In the genomic region with DNA sequence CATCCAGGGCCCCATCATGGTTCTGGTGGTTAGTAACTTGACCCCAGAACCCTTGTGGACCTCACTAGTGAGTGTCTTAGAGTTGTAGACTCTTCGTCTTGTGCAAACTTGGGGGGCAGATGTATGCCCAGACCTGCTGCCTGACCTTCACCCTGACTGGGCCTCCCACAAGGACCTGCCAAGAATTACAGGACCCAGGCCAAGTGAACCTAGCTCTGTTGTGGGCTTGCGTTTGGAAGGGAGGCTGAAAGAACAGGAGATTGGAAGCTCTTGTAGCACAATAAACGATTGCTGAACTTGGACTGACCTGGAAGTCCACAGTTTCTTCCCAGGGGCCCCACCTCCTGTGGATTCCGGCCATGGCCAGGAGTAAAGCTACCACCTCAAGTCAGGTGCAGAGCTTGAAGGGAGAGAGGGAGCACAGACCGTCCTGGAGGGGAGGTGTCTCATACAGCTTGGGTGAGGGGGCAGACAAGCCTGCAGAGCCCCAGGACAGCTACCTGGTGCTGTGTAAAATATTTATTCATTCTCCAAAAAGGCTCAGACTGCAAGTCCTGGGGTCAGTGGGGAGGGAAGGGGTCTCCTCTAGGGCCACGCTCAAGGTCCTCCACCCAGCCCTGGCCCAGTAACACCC, we compare ENCODE assay signal across 8 mouse cellular contexts. TPM values are rescaled to one million over a fixed set of nuclear protein-coding genes. Genes with fewer than 3 reads are reported as not detected.
A peak's percentile ranks its signal among the peaks of the same experiment; 100 is the strongest.
DNase-seq lines count a peak whose midpoint lies in the region; ATAC-seq lines count a peak whose summit lies in the region.

No protein-coding gene starts in this region.

- H3K4me1 ChIP-seq in forebrain, embryonic 12.5 days, result peaks cover 83% of the 10 kb centered on the region

- peak overlapping the region; percentile 93; the same call in 1 of the 2 replicates for H3K27ac ChIP-seq in forebrain, embryonic 12.5 days

- peak overlapping the region; percentile 84 for H3K4me2 ChIP-seq in forebrain, embryonic 12.5 days

- peak; percentile 96 for DNase-seq in heart, adult 11 months
- DNase-seq in heart, adult 8-10 months (ENCODE audit: low spot score), result no peak
- DNase-seq in kidney, adult 11 months, result peak; percentile 86
- DNase-seq in lung, postnatal 10 days, result peak; percentile 35
- no peak for DNase-seq in Muller cell, postnatal 12 days (ENCODE audit: inconsistent ontology term)
- no peak for DNase-seq in ovary, postnatal 14 days (ENCODE audit: low spot score)
- DNase-seq in urinary bladder, adult 18-20 months (ENCODE audit: low spot score in 2 of 2), result no peak

- no peak for ATAC-seq in forebrain, embryonic 12.5 days (ENCODE audit: low FRiP score)

- peak overlapping the region; percentile 71 for H3K9ac ChIP-seq in forebrain, embryonic 12.5 days

- H3K9me3 ChIP-seq in forebrain, embryonic 12.5 days, result no peaks in the 10 kb centered on the region

- H3K36me3 ChIP-seq in forebrain, embryonic 12.5 days (replicated peaks), result peaks cover 47% of the 10 kb centered on the region

- H3K27me3 ChIP-seq in forebrain, embryonic 12.5 days, result no peaks in the 10 kb centered on the region

- WGBS in forebrain, embryonic 12.5 days, result 61% methylated on average over 6 of the region's 6 CpGs

- peak overlapping the region; percentile 83 for H3K4me3 ChIP-seq in forebrain, embryonic 12.5 days (replicated peaks)

RNA-seq across cellular contexts. Expression of a gene that starts 0.9 kb away (rescaled TPM):
- total RNA-seq in heart, adult 8-10 months (2022), result 100 to 1,000 TPM; 129 to 137 (median 130) TPM
- polyA plus RNA-seq in forebrain, embryonic 12.5 days (2016; fragmentation: Nextera tagmentation; extraction: Ambion mirVana), result 284 and 288 TPM in 2 replicates

RNA-seq across cellular contexts. Expression of a gene that starts 3.0 kb away (rescaled TPM):
- 1 to 10 TPM in 3 of 4 experiments, under 1 TPM in 1; 0.97 to 5.1 (median 1.6) TPM for total RNA-seq in heart, adult 8-10 months (2022)
- 5.0 and 5.7 TPM in 2 replicates for polyA plus RNA-seq in forebrain, embryonic 12.5 days (2016; fragmentation: Nextera tagmentation; extraction: Ambion mirVana)

RNA-seq across cellular contexts. Expression of a gene that starts 5.4 kb away (rescaled TPM):
- 10 to 100 TPM; 34.2 to 39.6 (median 34.8) TPM for total RNA-seq in heart, adult 8-10 months (2022)
- polyA plus RNA-seq in forebrain, embryonic 12.5 days (2016; fragmentation: Nextera tagmentation; extraction: Ambion mirVana), result 65.7 and 69.5 TPM in 2 replicates

RNA-seq across cellular contexts. Expression of a gene that starts 7.5 kb away (rescaled TPM):
- 1 to 10 TPM; 2.2 to 4.4 (median 3.8) TPM for total RNA-seq in heart, adult 8-10 months (2022)
- 2.5 and 3.3 TPM in 2 replicates for polyA plus RNA-seq in forebrain, embryonic 12.5 days (2016; fragmentation: Nextera tagmentation; extraction: Ambion mirVana)

RNA-seq across cellular contexts. Expression of a gene that starts 10.6 kb away (rescaled TPM):
- 100 to 1,000 TPM; 128 to 153 (median 135) TPM for total RNA-seq in heart, adult 8-10 months (2022)
- polyA plus RNA-seq in forebrain, embryonic 12.5 days (2016; fragmentation: Nextera tagmentation; extraction: Ambion mirVana), result 20.9 and 23.4 TPM in 2 replicates

Comparison
In these comparisons a context has a peak if more than half of its experiments do, and no peak if none do; other contexts are left out.
1. DNase-seq: peak in heart, adult 11 months (single experiment), kidney, adult 11 months (single experiment) and lung, postnatal 10 days (single experiment); none in heart, adult 8-10 months (single experiment), Muller cell, postnatal 12 days (single experiment), ovary, postnatal 14 days (single experiment) and urinary bladder, adult 18-20 months (0 of 2).